Mouse (Mus musculus) testis, postnatal 10 days (tissue): ENCODE results near the gene Csgalnact2.

ENCODE experiments used
- DNase-seq: peaks from one replicate; pipeline ENCODE4 v3.0.0; 2021; ENCODE audit warnings: low spot score

The Csgalnact2 gene

GRCm38 (mm10) chr6:118074151-118074550 lies 64.8 kb downstream of the Csgalnact2 start:
- DNase-seq = no peak

- no peak for DNase-seq
Measured at GRCm38 (mm10) chr6:118072176-118072575, 66.8 kb downstream of the Csgalnact2 start.

DNA sequence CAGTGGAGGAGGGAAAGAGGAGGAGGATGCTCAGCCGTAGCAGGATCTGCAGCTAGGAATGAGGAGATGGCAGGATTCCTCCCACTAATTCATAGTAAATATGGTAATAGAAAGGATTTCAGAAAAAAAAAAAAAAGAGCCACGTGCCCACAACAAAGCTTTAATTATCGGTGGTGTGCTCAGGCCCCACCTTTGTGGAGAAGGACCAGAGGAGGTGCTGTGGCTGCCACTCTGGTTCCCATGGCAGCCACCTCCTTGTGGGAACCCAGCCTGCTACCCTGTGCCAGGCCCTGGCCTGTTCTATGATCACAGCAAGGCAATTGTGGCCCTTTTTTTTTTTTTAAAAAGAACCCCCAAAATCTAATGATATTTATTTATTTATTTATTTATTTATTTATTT lies 67.5 kb downstream of the Csgalnact2 start:
- DNase-seq = no peak

DNA sequence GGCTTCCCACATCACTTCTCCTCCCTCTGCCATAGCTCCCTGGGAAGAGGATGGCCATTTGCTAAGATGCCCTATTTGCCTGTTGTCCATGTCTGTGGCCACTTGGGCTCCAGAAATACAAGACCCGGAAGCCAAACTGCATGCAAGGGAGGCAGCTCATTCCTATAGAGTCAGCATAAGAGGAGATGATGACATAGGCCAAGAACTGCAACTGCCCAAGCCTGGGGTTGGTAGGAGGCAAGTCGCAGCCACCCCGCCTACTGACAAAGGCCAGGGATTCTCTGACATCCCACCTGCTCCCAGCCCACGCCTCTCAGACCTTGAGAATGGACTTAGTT lies 68.0 kb downstream of the Csgalnact2 start:
- no peak for DNase-seq

GRCm38 (mm10) chr6:118070321-118071012 lies 68.5 kb downstream of the Csgalnact2 start:
- peak; percentile 35 for DNase-seq

GRCm38 (mm10) chr6:118067720-118068119 lies 71.2 kb downstream of the Csgalnact2 start:
- DNase-seq = no peak

GRCm38 (mm10) chr6:118066199-118067081 lies 72.5 kb downstream of the Csgalnact2 start:
- peak; percentile 52 for DNase-seq

GRCm38 (mm10) chr6:118065837-118066198 lies 73.1 kb downstream of the Csgalnact2 start:
- no peak for DNase-seq

GRCm38 (mm10) chr6:118064968-118065530 lies 73.9 kb downstream of the Csgalnact2 start:
- peak; percentile 75 for DNase-seq

- no peak for DNase-seq
Measured at GRCm38 (mm10) chr6:118063266-118063665, 75.7 kb downstream of the Csgalnact2 start.

DNA sequence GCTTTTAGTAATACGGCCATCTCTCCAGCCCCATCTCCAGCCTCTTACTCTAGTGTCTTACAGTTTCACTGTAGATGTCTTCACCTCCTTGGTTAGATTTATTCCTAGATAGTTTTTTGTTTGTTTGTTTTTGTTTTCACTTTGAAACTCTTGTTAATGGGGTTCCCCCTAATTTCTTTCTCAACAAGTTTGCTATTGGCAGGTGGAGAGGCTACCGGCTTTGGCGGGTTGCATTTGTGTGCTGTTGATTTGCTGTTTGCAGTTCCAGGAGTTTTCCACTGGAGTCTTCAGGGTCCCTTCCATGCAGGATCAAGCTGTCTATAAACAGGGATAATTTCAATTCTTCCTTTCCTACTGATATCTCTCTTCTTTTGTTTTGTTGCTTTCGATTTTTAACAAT lies 77.7 kb downstream of the Csgalnact2 start:
- DNase-seq = no peak
